In the genomic region with DNA sequence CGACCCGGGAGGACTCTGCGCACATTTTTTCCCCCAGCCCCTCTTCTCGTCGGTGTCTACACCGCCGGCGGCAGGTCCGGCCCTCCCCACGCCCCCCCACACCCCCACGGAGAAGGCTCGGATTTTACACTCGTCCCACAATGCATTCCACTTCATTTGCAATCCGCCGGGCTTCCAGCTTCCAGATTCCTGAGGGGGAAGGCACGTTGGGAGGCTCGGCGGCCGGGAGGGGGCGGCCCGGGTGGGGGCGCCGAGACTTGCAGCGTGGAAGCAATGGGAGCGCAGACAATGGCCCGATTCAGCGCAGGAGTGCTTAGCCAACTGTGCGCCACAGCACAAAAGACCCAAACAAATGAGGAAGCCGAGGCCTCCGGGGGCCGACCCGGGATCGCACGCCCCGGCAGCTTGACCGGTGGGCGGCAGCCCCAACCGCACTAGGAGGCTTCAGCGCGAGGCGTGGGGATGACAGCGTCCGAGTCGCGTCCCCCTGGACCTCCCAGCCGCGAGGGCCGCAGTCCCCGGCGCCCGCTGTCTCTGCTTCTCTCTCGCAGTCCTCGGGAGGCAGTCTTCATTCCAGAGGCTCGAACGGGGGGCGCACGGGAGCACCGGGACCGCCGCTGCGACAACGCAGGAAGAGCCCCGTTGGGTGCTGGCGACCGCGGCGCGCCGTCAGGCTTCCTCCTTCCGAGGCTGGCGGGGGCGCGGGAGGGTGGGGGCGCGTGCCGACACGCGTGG, we compare ENCODE assay signal across 7 mouse cellular contexts.
DNase-seq lines count a peak whose midpoint lies in the region; ATAC-seq lines count a peak whose summit lies in the region.

No protein-coding gene starts in this region.

- no peaks in the 10 kb centered on the region for H3K27me3 ChIP-seq in forebrain, embryonic 15.5 days
- no peaks in the 10 kb centered on the region for H3K27me3 ChIP-seq in hindbrain, embryonic 11.5 days (ENCODE audit: control insufficient read depth, insufficient read depth, low read length)

- H3K9me3 ChIP-seq in forebrain, embryonic 15.5 days = no peaks in the 10 kb centered on the region
- H3K9me3 ChIP-seq in hindbrain, embryonic 11.5 days (ENCODE audit: control insufficient read depth, low read length) = no peaks in the 10 kb centered on the region

- H3K27ac ChIP-seq in forebrain, embryonic 15.5 days (replicated peaks) = peak overlapping the region; percentile 99
- peak overlapping the region; percentile 99 for H3K27ac ChIP-seq in hindbrain, embryonic 11.5 days (ENCODE audit: low read depth, low read length)

- peaks cover 41% of the 10 kb centered on the region for H3K4me1 ChIP-seq in forebrain, embryonic 15.5 days
- 0 out of 2 replicates have a peak, but pooled peaks cover 2% of the 10 kb centered on the region for H3K4me1 ChIP-seq in hindbrain, embryonic 11.5 days (replicated peaks; ENCODE audit: control insufficient read depth, insufficient read depth, low read length)

- H3K36me3 ChIP-seq in forebrain, embryonic 15.5 days = no peaks in the 10 kb centered on the region
- no peaks in the 10 kb centered on the region for H3K36me3 ChIP-seq in hindbrain, embryonic 11.5 days (ENCODE audit: control insufficient read depth, insufficient read depth, low read length)

- DNase-seq in adrenal gland, adult 18-20 months (ENCODE audit: low spot score in 2 of 2) = peak; percentile 43 to 49
- DNase-seq in cerebellum, adult 11-12 months = peak; percentile 58
- peak; percentile 82 for DNase-seq in hindbrain, embryonic 11.5 days (ENCODE audit: low spot score)
- peak; percentile 50 to 64 for DNase-seq in left cerebral cortex, adult 8-10 months (ENCODE audit: low spot score in 2 of 2)
- peak; percentile 11 for DNase-seq in lung, postnatal 25 days (ENCODE audit: low spot score)
- peak; percentile 71 for DNase-seq in right cerebral cortex, postnatal 25 days

- peak; percentile 73 for ATAC-seq in forebrain, embryonic 15.5 days (replicated peaks)
- ATAC-seq in hindbrain, embryonic 11.5 days (ENCODE audit: low FRiP score) = peak; percentile 71

- under 1% methylated on average over 77 of the region's 78 CpGs for WGBS in forebrain, embryonic 15.5 days
- WGBS in hindbrain, embryonic 11.5 days = under 1% methylated on average over 53 of the region's 78 CpGs

- peak overlapping the region; percentile 78 for H3K4me3 ChIP-seq in forebrain, embryonic 15.5 days
- peak overlapping the region; percentile 82 for H3K4me3 ChIP-seq in hindbrain, embryonic 11.5 days (ENCODE audit: low read depth, low read length)

- peak overlapping the region; percentile 98 for H3K9ac ChIP-seq in forebrain, embryonic 15.5 days (replicated peaks)
- H3K9ac ChIP-seq in hindbrain, embryonic 11.5 days (ENCODE audit: low read depth, low read length) = peak overlapping the region; percentile 99

- H3K4me2 ChIP-seq in forebrain, embryonic 15.5 days (replicated peaks) = peak overlapping the region; percentile 85
- H3K4me2 ChIP-seq in hindbrain, embryonic 11.5 days (replicated peaks; ENCODE audit: low read depth, low read length) = peak overlapping the region; percentile 83

Comparison
In these comparisons a context has a peak if more than half of its experiments do, and no peak if none do; other contexts are left out.
1. Peak in every context shown above with its lines: DNase-seq, ATAC-seq, H3K4me3 ChIP-seq and H3K27ac ChIP-seq.
2. DNase-seq: peak in every context shown above with its lines; median percentile 82 in hindbrain, embryonic 11.5 days; 71 in right cerebral cortex, postnatal 25 days; 58 in cerebellum, adult 11-12 months; 57 in left cerebral cortex, adult 8-10 months; 46 in adrenal gland, adult 18-20 months; 11 in lung, postnatal 25 days.